Mouse (Mus musculus): ENCODE data around the gene Unc13d.
A peak's percentile ranks its signal among the peaks of the same experiment; 100 is the strongest.

The Unc13d gene

DNA sequence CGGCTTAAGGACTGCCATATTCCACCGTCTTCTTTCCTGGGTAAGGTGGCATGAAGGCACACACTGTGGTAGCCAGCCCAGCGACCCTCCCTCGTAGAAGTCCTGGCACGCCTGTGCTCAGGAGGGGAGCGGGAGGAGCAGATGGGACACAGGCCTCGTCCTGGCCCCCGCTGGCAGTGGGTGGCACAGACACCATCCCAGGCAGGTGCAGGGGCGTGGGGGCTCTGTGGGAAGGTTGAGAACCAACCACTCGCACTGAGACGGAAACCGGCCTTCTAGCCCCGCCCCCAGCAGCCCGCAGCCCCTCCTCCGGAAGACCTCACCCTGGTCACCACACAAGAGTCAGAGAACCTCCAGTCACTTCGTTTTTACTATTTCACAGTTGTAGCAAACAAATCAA lies 460 bp upstream of the Unc13d start:
- no peak for DNase-seq (ENCODE audit: low spot score)

DNA sequence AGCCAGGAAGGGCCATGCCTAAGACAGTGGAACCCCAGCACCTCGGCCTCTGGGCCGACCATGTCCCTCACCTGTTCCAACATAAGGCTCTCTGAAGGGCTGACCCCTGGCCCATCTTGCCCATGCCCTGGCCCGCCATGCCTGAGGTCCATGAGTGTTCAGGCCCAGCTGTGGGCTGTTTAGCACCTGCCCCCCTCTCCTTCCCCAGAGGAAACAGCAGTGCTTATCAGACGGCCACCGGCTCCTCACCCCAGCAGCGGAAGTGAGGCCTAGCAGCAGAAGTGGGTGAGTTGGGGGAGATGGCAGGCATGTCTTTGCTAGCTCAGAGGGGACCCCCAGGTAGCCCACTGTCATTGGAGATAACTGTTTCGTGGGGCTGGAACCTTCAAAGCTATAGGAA lies 925 bp downstream of the Unc13d start:
- no peak for DNase-seq (ENCODE audit: low spot score)

DNA sequence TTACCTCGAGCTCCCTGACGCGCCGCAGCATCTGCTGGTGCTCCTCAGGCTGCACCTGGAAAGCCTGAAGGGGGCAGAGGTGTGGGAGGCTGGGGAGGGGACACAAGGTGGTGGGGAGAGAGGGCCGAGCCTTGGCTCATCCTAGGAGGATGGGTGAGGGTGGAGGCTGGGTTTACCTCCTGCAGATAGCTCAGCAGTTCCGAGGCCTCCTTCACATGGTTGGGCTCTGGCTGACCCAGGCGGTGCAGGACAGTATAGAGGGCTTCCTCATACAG lies 1.6 kb downstream of the Unc13d start:
- no peak for DNase-seq (ENCODE audit: low spot score)

DNA sequence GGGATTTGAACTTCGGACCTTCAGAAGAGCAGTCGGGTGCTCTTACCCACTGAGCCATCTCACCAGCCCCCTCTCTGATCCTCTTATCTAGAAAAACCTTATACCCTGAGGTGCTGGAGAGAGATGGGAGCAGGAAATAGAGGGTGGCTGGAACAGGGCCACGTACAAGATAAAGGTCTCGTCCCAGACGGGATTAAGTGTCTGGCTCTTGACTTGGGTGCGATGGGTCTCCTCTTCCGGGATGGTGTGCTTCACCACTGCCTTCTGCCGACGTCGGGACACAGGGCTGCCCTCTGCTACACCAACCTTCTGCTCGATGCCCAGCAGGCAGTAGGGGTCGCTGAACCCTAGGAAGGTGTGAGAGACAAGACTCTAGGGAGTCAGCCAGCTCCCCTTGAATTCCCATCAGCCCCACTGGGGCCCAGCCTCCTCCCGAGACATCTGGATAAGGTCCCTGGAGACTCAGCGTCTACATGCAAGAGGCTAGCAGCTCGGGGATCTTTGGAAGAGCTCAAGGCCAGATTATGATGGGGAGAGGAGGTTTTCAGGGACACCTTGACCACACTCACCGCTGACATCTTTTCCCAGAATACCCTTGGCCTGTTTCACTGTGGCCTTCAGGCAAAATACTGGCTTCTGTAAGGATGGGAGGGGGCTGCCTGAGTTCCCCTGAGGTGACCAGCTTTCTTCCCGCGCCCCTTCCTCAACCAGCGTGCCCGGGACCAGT lies 2.1 kb downstream of the Unc13d start:
- peak; percentile 51 for DNase-seq (ENCODE audit: low spot score)

DNA sequence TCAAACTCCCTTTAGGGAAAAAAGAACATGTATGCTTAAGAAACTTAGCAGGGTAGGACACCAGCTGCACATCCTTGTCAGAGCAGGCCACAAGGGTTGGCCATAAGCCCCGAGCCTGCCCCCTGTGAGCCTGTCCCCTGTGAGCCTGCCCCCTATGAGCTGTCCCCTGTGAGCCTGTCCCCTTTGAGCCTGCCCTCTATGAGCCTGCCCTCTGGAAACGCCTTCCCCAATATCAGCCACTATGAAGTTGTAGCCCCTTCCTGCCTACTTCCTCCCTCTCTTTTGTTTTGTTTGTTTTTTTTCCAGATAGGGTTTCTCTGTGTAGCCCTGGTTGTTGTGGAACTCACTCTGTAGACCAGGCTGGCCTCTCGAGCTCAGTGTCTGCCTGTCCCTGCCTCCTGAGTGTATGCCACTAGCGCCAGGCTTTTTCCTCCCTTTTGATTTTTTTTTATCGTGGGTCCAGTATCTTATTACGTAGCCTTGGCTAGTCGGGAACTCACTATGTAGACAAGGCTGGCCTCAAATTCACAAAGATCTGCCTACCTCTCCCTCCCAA lies 3.2 kb downstream of the Unc13d start:
- DNase-seq (ENCODE audit: low spot score), result no peak

DNA sequence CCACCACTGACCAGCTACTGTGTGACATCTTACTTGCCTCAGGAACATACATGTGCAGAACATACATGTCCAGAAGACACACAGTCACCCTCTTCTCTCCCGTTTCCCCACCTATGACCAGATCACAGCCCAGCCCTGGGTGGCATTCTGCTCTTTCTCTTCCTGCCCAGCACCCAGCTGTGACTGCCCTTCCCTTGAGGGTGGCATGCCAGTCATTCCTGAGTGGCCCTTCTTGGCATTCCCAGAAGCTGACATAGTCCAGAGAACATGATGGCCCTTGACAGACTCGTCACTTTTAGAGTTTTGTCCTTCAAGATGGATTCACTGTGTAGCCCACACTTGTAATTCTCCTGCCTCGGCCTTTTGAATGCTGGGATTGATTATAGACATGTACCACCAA lies 5.2 kb downstream of the Unc13d start:
- no peak for DNase-seq (ENCODE audit: low spot score)

DNA sequence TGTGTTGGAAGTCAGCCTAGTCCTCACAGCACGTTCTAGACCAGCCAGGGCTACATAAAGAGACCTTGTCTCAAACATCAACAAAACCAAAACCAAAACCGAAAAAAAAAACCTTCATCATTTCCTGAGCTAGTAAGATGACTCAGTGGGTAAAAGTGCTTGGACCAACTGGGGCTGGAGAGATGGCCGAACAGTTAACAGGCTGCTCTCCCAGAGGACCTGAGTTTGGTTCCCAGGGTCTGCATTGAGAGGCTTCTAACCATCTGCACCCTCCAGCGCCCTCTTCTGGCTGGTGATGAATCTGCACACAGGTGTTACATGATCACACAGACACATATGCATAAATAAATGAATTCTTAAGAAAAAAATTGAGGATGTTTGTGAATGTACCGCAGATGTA lies 6.3 kb downstream of the Unc13d start:
- peak; percentile 29 for DNase-seq (ENCODE audit: low spot score)

DNA sequence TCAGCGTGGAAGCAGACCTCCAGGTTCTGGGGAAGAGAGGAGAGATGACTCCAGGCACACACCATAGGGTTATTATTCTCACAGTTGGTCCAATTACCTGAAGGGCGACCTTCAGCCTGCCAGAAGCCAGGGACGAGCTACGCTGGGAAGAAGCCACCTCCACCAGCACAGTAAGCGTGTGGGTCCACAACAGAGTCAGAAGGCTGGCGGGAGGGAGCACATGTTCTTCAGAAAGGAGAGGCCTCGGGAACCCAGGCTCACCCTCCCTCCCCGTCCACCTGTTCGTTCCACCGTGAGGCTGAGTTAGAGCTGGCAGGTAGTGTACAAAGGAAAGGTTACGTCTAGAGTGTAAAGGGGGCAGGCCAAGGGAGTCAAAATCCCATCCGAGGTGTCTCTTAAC lies 12.4 kb downstream of the Unc13d start:
- DNase-seq (ENCODE audit: low spot score), result no peak

DNA sequence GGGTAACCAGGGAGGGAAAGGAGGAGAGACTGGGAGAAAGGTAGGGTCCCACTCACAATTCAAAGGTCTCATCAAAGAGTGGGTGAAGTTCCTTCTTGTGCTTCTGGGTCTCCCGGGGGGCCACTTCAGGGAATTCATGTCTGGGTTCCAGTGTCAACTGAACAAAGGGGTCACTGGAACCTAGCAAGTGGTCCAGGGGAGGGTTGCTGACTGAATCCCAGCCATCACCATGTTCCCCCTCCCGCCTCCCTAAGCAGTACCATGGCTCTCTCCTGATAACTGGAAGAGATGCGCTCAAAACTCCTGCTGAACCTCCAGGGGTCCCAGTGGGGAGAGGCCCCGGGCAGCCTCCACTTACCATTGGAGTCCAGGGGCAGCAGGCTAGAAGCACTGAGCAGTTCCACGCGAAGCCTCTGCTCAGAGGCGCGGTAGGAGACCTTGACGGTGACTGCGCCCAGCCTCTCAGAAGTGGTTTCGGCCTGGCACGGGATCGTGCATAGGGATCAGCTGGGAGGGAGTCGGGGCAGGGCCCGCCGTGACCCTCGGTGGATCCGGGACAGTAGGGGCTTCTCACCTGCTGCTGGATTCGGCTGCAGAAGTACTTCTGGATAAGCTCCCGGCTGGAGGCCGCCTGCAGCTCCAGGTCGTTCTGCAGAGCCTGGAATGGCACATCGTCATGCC lies 13.4 kb downstream of the Unc13d start:
- no peak for DNase-seq (ENCODE audit: low spot score)

DNA sequence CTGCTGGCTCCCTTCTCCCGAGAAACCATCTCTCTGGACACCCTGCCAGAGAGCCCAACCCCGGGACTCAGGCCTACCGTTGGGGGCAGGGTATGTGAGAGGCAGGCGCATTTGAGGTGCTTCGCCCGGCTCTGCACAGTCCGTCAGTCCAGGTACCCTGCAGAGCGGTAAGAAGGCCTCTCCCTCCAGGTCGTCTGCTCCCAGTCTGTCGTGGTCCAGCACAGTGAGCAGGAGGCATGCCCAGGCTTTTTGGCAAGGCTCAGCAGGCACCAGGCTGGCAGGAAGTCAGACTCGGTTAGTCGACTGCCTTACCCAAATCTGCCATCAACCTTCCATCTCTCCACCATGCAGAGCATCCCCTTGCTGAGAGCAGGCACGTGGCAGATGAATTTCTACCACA lies 14.2 kb downstream of the Unc13d start:
- DNase-seq (ENCODE audit: low spot score), result no peak

DNA sequence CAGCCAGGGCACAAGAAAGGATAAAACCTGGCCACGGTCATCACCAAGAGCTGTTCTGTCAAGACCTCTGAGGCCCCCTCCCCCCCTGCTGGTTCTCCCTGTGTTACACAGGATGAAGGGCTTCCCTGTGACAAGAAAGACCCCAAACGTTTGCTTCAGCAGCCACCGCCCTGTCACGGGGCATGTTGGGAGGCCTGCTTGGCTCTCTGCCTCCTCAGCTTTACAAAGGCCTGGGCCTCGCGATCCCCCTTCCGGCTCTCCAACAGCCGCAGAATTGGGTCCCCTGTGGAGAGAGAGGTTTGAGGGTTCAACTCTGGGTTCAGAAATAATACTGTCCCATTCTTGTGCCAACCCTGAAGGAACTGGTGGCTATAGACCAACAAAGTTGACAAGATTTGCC lies 15.2 kb downstream of the Unc13d start:
- no peak for DNase-seq (ENCODE audit: low spot score)

DNA sequence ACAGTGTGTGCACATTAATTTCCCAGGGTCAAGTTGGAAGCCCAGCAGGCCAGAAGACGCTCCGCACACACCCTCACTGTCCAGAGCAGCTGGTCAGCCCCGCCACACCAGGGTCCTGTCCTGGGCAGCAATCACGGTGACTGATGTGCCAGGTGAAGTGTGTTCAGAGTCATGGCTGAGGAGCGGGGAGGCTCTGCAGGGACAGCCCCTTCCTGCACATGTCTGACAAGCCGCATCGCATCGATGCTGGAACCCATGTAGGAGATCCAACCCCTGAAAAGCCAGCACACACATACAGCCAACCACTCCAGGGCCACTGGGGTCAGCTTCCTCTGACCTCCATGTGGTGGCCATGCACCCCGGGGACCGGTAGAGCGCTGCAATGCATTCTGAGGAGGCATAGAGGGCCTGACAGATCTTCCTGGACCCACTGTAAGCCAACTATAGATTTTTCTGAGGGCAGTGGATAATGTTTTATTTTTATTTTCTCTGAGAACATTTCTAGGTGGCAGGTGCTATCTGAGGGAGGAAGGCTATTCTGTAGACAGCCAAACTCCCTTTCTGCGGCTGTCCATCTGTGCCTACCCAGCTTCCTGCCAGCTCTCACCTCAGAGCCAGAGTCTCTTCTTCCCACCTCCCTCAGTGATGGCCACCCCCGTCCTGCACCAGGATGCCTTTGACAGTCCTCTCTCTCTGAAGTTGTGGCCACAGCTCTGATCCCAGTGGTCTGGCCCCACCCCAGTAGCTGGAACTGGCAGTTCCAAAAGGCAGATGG lies 15.9 kb downstream of the Unc13d start:
- DNase-seq (ENCODE audit: low spot score), result no peak

DNA sequence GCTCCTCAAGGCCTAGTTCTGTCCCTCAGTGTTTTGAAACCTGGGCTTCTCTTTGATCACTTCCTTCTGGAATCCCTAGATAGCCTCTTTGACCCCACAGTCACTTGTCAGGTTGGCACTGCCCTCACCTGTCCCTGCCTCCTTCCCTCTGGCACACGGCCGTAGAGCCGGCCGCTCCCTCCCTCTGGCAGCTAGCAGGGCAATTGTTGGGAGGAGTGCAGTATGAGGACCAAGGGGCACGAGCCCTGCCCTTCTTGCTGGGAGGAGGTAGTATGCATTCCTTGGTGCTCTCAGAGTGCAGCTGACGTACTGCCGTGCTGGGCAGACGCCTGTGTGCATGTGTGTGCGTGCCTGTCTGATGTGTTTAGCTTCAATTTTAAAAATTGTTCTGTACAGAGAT lies 17.2 kb downstream of the Unc13d start:
- no peak for DNase-seq (ENCODE audit: low spot score)

DNA sequence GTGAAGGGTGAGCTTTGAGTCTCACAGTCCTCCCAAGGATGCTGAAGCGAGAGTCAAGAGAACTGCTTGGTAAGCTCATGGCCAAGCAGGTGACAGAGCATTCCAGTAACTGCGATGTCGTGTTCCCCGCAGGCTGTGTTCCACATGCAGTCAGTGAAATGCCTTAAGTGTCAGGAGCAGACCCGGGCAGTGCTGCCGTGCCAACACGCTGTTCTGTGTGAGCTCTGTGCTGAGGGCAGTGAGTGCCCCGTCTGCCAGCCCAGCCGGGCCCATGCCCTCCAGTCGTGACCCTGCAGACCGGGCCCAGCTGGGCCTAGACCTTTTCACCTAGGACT lies 18.1 kb downstream of the Unc13d start:
- DNase-seq (ENCODE audit: low spot score), result no peak

DNA sequence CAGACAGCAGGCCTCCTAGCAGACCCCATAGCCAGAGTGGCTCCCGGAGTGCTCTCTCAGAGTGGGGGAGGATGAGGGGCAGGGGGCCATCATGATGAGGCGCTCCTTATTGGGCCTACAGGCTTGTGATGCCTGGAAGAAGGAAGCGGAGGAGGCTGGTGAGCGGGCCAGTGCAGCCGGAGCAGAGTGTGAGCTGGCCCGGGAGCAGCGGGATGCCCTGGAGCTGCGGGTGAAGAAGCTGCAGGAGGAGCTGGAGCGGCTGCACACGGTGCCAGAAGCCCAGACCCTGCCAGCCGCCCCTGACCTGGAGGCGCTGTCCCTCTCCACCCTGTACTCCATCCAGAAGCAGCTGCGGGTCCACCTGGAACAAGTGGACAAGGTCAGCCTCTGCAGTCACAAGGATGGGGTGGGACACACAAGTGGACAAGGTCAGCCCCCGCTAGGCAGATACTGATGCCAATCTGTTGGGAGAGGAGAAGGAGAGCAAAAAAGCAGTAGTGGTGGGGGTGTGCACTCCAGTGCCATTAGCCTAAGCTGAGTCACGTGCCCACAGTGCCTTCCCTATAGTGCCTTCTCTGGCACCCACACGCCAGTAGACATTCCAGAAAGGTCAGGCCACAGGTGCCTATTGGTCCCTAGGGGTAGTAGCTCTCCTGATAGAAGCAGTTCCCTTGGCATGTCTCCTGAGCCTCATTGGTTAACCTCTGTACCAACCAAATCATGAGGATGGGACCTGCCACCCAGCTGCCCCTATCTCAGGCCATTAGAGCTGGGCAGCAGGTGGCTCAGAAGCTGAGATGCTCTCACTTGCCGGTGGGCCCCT lies 18.7 kb downstream of the Unc13d start:
- no peak for DNase-seq (ENCODE audit: low spot score)

DNA sequence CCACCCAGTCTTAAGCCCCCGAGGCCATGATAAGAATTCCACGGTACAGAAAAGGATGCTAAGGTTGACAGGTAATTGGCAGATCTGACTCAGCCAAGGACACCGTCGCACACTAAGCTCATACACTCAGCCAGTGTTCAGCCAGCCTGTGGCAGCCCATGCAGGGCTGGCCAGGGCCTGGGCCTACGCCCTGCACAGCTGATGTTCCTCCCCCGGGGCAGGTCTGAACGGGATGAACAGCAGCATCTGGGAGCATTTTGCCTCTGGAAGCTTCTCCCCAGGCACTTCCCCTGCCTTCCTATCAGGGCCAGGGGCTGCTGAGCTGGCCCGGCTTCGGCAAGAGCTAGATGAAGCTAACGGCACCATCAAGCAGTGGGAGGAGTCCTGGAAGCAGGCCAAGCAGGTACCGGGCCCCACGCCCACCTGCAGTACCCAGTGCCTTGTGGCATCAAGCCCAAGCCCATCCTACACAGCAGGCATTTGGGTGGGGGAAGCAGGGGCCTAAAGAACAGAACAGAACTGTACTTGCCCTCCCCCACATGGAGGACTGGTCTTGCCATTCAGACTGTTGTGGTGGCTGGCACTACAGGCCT lies 19.6 kb downstream of the Unc13d start:
- DNase-seq (ENCODE audit: low spot score), result peak; percentile 61

DNA sequence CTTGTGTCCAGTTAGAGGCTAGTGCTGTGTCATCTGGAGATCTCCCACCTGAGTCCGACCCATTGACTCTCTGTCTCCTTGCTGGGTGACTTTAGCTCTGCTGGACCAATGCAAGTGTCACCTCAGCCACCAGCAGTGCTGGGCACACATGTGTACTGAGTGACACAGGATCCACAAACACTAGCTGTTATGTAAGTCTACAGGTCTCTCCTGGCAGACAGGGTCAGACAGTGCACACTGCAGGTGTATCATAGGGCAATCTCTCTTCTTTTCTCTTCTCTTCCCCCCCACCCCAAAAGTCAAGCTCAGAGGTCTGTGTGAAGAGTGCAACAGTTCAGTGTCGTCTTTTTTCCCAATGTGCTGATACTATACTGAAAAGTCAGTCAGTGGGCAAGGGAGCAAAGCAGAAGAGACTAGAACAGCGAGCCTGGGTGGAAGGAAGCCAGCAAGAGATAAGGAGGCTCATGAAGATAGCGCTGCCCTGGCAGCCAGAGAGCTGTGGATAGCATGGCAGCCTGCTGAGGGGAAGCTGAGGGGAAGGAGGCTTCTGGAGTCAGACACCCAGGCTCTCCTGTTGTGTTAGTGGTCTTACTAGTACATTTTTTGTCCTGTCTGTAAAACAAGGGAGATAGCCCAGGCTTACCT lies 20.4 kb downstream of the Unc13d start:
- no peak for DNase-seq (ENCODE audit: low spot score)

DNA sequence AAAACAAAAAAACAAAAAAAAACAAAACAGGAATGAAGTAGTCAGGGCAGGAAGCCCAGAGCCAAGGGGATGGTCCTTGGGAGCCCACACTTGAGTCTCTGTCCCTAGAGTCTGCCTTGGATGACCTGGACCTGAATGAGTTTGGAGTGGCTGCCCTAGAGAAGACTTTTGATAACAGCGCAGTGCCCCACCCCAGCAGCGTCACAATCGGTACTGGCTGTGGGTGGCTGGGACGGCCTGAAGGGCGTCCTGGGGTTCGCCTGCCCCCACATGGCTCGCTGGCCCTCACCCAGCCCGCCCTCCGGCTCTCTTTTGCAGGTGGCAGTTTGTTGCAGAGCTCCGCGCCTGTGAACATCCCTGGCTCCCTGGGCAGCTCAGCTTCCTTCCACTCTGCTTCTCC lies 21.9 kb downstream of the Unc13d start:
- no peak for DNase-seq (ENCODE audit: low spot score)

DNA sequence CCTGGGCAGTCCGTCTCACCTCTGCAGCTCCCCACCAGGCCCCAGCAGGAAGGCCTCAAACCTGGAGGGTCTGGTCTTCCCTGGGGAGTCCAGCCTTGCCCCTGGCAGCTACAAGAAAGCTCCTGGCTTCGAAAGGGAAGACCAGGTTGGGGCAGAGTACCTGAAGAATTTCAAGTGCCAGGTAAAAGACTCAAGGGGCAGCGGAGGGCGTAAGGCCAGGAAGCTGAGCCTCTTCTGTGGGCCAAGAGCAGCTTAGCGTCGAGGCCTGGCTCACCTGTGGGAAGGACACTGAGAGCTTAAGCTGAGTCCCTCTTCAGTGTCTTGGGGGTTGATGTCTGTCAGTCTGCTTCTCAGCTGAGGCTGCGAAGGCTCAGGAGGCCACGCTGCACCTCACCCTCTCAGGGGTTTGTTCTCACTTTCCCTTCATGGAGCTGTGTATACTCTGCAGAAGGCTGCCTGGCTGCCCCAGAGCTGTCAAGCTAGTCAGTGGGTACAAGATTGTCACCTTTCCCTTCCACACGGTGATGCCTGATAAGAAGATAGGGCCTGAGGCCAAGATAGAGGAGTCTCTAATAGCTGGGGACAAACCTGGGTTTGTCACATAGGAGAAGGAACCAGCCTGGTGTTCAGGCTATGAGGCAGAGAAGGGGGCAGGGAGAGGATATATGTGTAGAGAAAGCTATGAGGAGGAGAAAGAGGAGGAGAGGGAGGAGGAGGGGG lies 24.1 kb downstream of the Unc13d start:
- no peak for DNase-seq (ENCODE audit: low spot score)

DNA sequence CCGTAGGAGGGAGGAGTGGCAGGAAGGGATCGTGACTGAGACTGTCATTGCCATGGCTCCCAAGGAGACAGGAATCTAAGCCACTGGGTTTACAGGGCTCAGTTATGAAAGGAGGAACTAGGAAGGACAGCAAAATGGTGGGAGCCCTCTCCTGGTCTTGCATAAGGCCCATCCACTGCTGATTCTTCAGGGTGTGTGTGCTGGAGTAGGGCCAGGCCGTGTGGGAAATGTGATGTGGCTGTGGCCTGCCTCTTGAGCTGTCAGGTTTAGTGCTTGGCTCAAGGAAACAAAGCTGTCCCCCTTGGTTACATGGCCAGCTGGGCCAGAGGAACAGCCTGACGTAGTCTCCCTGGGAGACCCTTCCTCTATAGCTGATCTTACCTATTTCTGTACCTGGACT lies 27.6 kb downstream of the Unc13d start:
- DNase-seq (ENCODE audit: low spot score), result no peak

DNA sequence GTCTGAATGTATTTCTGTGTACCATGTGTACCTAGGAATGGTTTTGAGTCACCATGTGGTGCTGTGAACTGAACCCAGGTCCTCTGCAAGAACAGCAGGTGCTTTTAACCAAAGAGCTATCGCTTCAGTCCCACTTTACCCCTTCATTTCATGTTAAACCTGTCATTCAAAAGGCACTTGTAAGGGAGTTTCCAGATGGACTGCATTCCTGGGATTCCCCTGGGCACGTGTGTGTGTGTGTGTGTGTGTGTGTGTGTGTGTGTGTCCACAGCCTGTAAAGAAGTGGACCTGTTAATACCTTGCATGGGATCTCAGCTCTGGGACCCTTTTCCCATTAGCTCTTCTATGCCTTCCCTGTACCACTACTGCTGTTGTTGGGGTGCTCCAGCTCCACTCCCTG lies 28.2 kb downstream of the Unc13d start:
- DNase-seq (ENCODE audit: low spot score), result no peak

All from MN1 (cell line).